Mouse (Mus musculus) mesoderm, embryonic 11.5 days (tissue): ENCODE data around the gene Stra6l.

Experiments used
- DNase-seq: peaks from one replicate; pipeline ENCODE4 v3.0.0-alpha.2; 2012; ENCODE audit warnings: low read depth, low spot score

Stra6l gene

GRCm38 (mm10) chr4:45917091-45917490, 68.6 kb downstream of the Stra6l start:
- peak; percentile 17 for DNase-seq

GRCm38 (mm10) chr4:45921663-45922435, 73.4 kb downstream of the Stra6l start:
- DNase-seq, result no peak

GRCm38 (mm10) chr4:45924011-45924410, 75.5 kb downstream of the Stra6l start:
- DNase-seq, result no peak

GRCm38 (mm10) chr4:45928561-45928960, 80.1 kb downstream of the Stra6l start:
- no peak for DNase-seq
